Mouse (Mus musculus) forebrain, embryonic 11.5 days (tissue): ENCODE data around the gene Vwa8. TPM values are rescaled to one million over a fixed set of nuclear protein-coding genes. Genes with fewer than 3 reads are reported as not detected.

Experiments used
- ATAC-seq: fragments of 200-750 bp; cut with Nextera tagmentation; replicated peaks from 2 replicates; pipeline ENCODE4 v1.8.0; 2017; ENCODE audit warnings: moderate TSS enrichment; ENCODE audit not compliant: low FRiP score
- DNase-seq: peaks from one replicate; pipeline ENCODE4 v3.0.0-alpha.2; 2017; ENCODE audit warnings: low spot score
- H3K27ac ChIP-seq: fragments of 300-500 bp; sonication (generic); 2 replicates; pipeline ENCODE4 v1.5.1; 2014; ENCODE audit warnings: low read depth, low read length
- H3K27me3 ChIP-seq: fragments of 300-500 bp; sonication (generic); 2 replicates; pipeline ENCODE4 v1.6.1; 2014; ENCODE audit warnings: mild to moderate bottlenecking, low read length, mixed read lengths; ENCODE audit not compliant: control insufficient read depth, insufficient read depth
- H3K36me3 ChIP-seq: fragments of 300-500 bp; sonication (generic); 2 replicates; pipeline ENCODE4 v1.6.1; 2014; ENCODE audit warnings: mild to moderate bottlenecking, low read length, moderate library complexity, mixed read lengths; ENCODE audit not compliant: control insufficient read depth, insufficient read depth
- H3K4me1 ChIP-seq: fragments of 300-500 bp; sonication (generic); replicated peaks from 2 replicates; pipeline ENCODE4 v1.6.1; 2014; ENCODE audit warnings: low read length, mixed read lengths; ENCODE audit not compliant: control insufficient read depth, insufficient read depth
- H3K4me2 ChIP-seq: fragments of 300-500 bp; sonication (generic); 2 replicates; pipeline ENCODE4 v1.6.1; 2014; ENCODE audit warnings: low read depth, mild to moderate bottlenecking, low read length, moderate library complexity, mixed read lengths; ENCODE audit not compliant: severe bottlenecking
- H3K4me3 ChIP-seq: fragments of 300-500 bp; sonication (generic); 2 replicates; pipeline ENCODE4 v1.5.1; 2014; ENCODE audit warnings: low read depth, low read length
- H3K9ac ChIP-seq: fragments of 300-500 bp; sonication (generic); 2 replicates; pipeline ENCODE4 v1.6.1; 2014; ENCODE audit warnings: low read length
- H3K9me3 ChIP-seq: fragments of 300-500 bp; sonication (generic); 2 replicates; pipeline ENCODE4 v1.6.1; 2016; ENCODE audit warnings: low read length, mixed read lengths; ENCODE audit not compliant: control insufficient read depth
- WGBS: fragments of 180-500 bp; shearing (Covaris S2); extraction: QIAGEN DNeasy Blood & Tissue Kit; methylation state at CpG from one replicate; pipeline ENCODE4 v1.1.7; 2014; 5-methylcytosine and 5-hydroxymethylcytosine counted together
- polyA plus RNA-seq: library from polyadenylated mRNA; unstranded; fragments of >200 nt; fragmentation: Nextera tagmentation; extraction: Ambion mirVana; gene quantifications from 2 replicates; pipeline ENCODE4 v1.2.1, GENCODE M21; 2014

Vwa8 gene
- polyA plus RNA-seq, 1 experiment from 2014 or later = 9.2 TPM

DNA sequence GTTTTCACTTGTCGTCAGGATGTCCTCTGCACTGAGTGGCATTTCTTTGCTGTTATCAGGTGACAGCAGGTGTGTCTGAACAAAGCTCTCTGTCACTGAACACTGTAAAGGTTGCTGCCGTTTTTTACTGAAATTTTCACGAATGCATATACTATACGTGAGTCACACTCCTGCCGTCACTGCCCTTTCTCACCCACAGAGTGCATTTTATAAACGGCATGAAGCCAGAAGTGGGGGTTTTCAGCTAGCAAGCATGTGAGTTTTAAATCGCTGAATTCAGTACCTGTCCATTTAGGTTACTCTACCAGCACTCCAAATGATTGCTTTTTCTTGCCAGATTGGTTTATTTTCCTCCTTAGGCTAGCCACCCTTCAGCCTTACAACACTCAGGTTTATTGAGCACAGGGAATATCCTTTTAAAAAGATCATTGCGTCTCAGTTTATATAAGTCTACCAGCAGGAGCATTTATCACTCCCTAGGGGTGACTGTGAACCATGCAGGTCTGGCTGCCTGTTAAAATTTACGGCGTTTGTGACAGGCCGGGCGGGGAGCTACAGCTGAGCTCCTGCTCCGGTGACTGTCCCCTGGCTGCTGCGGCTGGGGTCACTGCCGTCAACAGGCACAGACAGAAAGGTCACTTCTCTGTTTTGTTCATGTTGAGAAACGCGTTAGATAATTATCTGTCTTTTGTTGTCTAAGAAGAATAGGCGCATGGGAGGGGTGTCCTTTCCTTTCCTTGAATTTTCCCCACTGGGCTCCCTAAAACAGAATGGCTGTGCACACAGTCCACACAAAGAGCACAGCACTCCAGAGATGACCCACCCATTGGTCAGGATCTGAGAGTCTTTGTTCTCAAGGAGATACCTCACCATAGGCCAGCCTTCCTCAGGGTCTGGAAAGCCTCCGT lies 291.3 kb downstream of the Vwa8 start:
- ATAC-seq (peak; percentile 75), DNase-seq (peak; percentile 58)
- Histone ChIP-seq H3K9ac (peak overlapping the region; percentile 3; the same call in 1 of the 2 replicates), H3K4me1 (peaks cover 8% of the 10 kb centered on the region), H3K27ac (no peak overlapping the region), H3K4me2 (no peak overlapping the region), H3K4me3 (no peak overlapping the region), H3K27me3 (no peaks in the 10 kb centered on the region), H3K9me3 (no peaks in the 10 kb centered on the region), H3K36me3 (no peaks in the 10 kb centered on the region)
- WGBS = 40% methylated on average over 19 of the region's 19 CpGs

DNA sequence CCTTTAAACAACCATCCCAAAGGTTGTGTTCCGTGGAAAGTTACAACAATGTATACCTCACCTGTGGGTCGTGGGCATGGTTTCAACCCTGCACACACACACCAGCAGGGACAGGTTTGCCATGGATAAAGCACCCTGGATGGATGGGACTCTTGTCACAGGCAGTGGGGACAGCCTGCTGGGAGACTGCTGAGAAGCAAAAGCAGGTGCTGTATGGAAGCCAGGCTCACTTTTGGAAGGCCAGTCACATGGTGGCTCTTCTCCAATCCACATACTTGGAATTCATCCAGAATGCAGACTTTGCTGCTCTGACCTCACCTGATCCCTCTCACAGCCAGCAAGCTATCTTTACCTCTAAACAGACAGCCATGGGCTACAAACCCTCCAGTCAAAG lies 292.0 kb downstream of the Vwa8 start:
- H3K4me1 ChIP-seq = peaks cover 8% of the 10 kb centered on the region
- no peak overlapping the region for H3K4me2 ChIP-seq
- DNase-seq (peak; percentile 52), ATAC-seq (peak; percentile 44)
- no peak overlapping the region for H3K27ac ChIP-seq
- 76% methylated on average over 2 of the region's 2 CpGs for WGBS
- H3K9ac ChIP-seq = no peak overlapping the region; the same call in 1 of the 2 replicates
- H3K9me3 ChIP-seq = no peaks in the 10 kb centered on the region
- H3K27me3 ChIP-seq = no peaks in the 10 kb centered on the region
- H3K36me3 ChIP-seq = no peaks in the 10 kb centered on the region
- no peak overlapping the region for H3K4me3 ChIP-seq

DNA sequence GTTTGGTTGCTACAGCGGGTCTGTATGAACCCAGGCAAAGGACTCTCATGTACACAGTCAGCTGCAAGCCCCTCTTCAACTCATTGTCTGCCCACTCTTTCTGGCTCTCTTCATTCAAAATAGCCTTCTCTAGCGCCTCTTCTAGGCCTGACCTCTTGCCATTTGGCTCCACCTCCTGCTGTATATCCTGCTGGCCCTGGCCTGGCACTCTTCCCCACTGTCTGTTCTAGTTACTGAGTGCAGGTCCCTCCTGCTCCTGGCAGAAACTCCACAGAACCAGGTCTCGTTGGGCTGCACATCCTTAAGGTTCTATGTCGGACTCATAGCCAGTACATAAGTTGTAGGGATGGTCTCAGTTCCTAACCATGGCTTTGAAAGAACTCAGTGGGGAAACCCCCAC lies 293.5 kb downstream of the Vwa8 start:
- Histone ChIP-seq H3K27me3 (no peaks in the 10 kb centered on the region), H3K9ac (no peak overlapping the region), H3K36me3 (no peaks in the 10 kb centered on the region), H3K27ac (no peak overlapping the region), H3K4me1 (peaks cover 5% of the 10 kb centered on the region), H3K4me2 (no peak overlapping the region), H3K4me3 (no peak overlapping the region), H3K9me3 (no peaks in the 10 kb centered on the region)
- WGBS = 74% methylated on average over 4 of the region's 4 CpGs
- ATAC-seq = no peak
- peak; percentile 44 for DNase-seq

DNA sequence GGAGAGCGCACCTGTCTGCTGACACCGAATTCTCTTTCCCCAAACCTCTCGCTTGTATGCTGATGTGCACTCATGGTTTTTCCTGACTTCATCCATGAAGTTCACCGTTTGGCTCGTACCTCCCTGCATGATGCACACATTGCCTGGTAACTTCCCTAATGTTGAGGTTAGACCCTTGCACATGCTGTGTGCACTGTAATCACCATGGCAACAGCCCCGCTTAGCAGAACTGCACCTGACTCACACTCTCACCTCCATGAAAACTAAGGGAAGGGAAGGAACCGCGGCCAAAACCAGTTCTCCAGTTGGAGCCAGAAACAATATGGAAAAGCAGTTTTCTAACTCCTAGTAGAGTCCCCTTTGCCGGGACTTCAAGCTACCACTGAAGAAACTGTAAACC lies 294.8 kb downstream of the Vwa8 start:
- 95% methylated on average over 9 of the region's 9 CpGs for WGBS
- ATAC-seq (no peak), DNase-seq (peak; percentile 33)
- peaks cover 5% of the 10 kb centered on the region for H3K4me1 ChIP-seq
- H3K27ac ChIP-seq = no peak overlapping the region
- H3K27me3 ChIP-seq = no peaks in the 10 kb centered on the region
- H3K36me3 ChIP-seq = no peaks in the 10 kb centered on the region
- no peak overlapping the region for H3K4me2 ChIP-seq
- no peaks in the 10 kb centered on the region for H3K9me3 ChIP-seq
- no peak overlapping the region for H3K4me3 ChIP-seq
- H3K9ac ChIP-seq = no peak overlapping the region

DNA sequence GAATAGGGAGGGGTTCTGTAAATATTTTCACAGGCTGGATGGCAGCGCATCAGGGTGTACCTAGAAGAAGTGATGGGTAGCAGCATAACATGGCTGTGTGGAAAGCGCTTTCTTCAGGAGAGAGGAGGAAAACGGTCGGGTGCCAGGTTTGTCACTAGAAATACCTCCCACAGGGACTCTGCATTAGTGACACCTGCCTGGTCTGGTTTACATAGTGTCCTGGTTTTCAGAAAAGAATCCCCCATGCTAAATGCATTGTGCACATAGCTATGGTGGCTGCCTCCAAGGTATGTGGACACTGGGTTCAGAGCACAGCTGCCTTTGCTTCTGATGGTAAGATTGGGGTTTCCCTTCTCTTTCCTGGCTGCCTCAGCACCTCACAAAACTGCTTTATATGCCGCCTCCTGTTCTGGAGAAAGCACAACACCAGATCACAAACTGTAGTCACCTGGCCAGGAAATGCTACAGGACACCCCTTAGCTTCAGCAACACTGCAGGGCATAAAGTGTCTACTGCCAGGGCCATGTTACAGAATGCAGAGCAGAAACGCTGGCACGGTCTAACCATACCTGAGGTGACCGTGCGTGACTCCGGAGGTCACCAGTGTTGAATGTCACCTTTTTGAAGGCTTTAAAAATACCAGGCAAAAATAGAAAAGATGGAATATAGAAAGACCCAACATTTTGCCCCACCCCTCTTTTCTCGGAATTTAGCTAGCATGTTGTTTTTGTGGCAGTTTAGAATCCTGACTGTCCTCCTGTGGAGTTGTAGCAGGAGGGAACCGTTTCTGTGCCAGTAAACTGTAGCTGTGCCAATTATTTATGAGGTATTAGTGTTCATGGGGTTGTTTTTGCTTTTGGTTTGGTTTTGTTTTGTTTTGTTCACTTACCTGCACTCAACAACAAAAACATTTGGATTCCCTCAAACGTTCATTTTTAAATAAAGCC lies 295.7 kb downstream of the Vwa8 start:
- H3K4me1 ChIP-seq = peaks cover 5% of the 10 kb centered on the region
- no peaks in the 10 kb centered on the region for H3K9me3 ChIP-seq
- DNase-seq = peak; percentile 21
- H3K4me3 ChIP-seq = no peak overlapping the region
- no peak for ATAC-seq
- H3K27me3 ChIP-seq = no peaks in the 10 kb centered on the region
- WGBS = 89% methylated on average over 13 of the region's 13 CpGs
- no peak overlapping the region for H3K9ac ChIP-seq
- no peak overlapping the region for H3K4me2 ChIP-seq
- no peaks in the 10 kb centered on the region for H3K36me3 ChIP-seq
- no peak overlapping the region for H3K27ac ChIP-seq

DNA sequence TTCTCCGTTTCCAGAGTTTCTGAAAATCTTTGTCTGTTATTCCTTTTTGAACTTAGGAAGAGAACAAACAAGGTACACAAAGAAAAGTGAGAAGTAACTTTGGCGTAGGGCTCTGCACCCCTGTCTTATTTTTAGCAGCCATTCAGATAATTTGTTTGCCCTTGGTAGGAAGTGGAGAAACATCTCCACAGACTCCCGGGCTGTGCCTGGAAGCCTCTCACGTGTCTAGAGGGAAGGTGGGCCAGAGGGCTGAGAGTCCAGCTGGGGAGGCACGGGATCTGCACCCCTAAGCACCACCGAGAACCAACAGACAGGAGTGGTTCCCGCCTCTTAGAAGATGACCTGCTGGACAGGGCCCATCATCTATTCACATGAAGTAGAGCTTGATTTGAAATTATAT lies 302.9 kb downstream of the Vwa8 start:
- DNase-seq (peak; percentile 41), ATAC-seq (no peak)
- Histone ChIP-seq H3K9ac (no peak overlapping the region), H3K27me3 (no peaks in the 10 kb centered on the region), H3K4me3 (no peak overlapping the region), H3K36me3 (no peaks in the 10 kb centered on the region), H3K4me1 (no peaks in the 10 kb centered on the region), H3K4me2 (no peak overlapping the region), H3K9me3 (no peaks in the 10 kb centered on the region), H3K27ac (no peak overlapping the region)
- 92% methylated on average over 7 of the region's 7 CpGs for WGBS

DNA sequence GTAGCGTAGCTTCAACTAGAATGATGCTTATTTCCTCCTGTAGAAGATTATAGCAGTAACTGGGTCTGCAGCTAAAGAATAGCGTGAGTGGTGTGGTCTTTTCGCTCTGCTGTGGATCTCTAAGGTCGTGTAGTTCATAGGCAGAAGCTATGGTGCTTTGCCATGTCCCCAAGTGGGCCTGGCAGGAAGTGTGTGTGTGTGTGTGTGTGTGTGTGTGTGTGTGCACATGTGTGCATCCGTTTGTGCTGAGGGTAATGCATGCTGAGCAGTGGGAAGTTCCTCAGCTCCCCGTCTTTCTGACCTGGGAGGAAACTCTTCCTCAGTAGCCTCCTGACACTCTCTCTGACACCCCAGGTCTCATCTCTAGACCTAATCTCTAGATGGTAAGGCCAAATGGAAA lies 305.0 kb downstream of the Vwa8 start:
- ATAC-seq (no peak), DNase-seq (peak; percentile 25)
- no peak overlapping the region for H3K9ac ChIP-seq
- no peak overlapping the region for H3K27ac ChIP-seq
- no peak overlapping the region for H3K4me2 ChIP-seq
- no peak overlapping the region for H3K4me3 ChIP-seq
- H3K4me1 ChIP-seq = 0 out of 2 replicates have a peak, but pooled peaks cover 4% of the 10 kb centered on the region
- H3K36me3 ChIP-seq = no peaks in the 10 kb centered on the region
- H3K9me3 ChIP-seq = no peaks in the 10 kb centered on the region
- 89% methylated on average over 6 of the region's 6 CpGs for WGBS
- H3K27me3 ChIP-seq = no peaks in the 10 kb centered on the region

DNA sequence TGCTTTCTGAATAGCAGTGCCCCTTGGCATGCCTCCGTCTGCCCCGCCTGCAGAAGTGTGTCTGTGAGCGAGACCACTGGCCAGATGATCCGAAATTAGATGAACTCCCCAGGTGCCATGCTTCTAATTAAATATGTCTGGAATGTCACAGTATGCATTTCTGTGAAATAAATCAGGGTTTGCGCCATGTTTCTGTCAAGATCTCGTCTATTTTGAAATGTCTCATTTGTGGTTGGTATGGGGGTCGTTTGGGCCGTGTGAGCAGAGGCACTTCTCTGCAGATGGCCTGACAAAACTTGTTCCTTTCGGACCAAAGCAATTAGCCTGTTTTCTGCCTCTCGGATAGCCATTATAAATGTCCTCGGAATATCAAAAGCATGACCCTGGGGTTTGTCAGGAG lies 306.1 kb downstream of the Vwa8 start:
- no peak overlapping the region for H3K27ac ChIP-seq
- no peak overlapping the region for H3K4me3 ChIP-seq
- 0 out of 2 replicates have a peak, but pooled peaks cover 4% of the 10 kb centered on the region for H3K4me1 ChIP-seq
- no peak overlapping the region for H3K4me2 ChIP-seq
- no peaks in the 10 kb centered on the region for H3K36me3 ChIP-seq
- no peaks in the 10 kb centered on the region for H3K9me3 ChIP-seq
- H3K27me3 ChIP-seq = no peaks in the 10 kb centered on the region
- no peak overlapping the region for H3K9ac ChIP-seq
- 64% methylated on average over 11 of the region's 11 CpGs for WGBS
- DNase-seq (peak; percentile 45), ATAC-seq (no peak)
